Mouse (Mus musculus) C2C12 (cell line): ENCODE results near the gene Kdm2b. TPM values are rescaled to one million over a fixed set of nuclear protein-coding genes. Genes with fewer than 3 reads are reported as not detected.

Experiments used
- H3K27me3 ChIP-seq: one replicate; pipeline ENCODE4 v1.6.1; 2011; ENCODE audit not compliant: control insufficient read depth, insufficient read depth, insufficient read length
- H3K36me3 ChIP-seq: one replicate; pipeline ENCODE4 v1.6.1; 2011; ENCODE audit not compliant: control insufficient read depth, insufficient read depth
- H3K4me3 ChIP-seq: one replicate; pipeline ENCODE4 v1.5.1; 2011; ENCODE audit warnings: mild to moderate bottlenecking, control low read depth; ENCODE audit not compliant: poor library complexity, insufficient read depth, severe bottlenecking
- H3K79me2 ChIP-seq: one replicate; pipeline ENCODE4 v1.6.1; 2011; ENCODE audit not compliant: control insufficient read depth, insufficient read depth
- H3K79me3 ChIP-seq: one replicate; pipeline ENCODE4 v1.6.1; 2011; ENCODE audit warnings: low read depth, control low read depth
- H3ac ChIP-seq: one replicate; pipeline ENCODE3; 2011; ENCODE audit warnings: low read depth; ENCODE audit not compliant: control insufficient read depth, insufficient read length
- CEBPB ChIP-seq: IDR thresholded peaks from one replicate; pipeline ENCODE4 v1.6.1; 2011; ENCODE audit warnings: low read depth, mild to moderate bottlenecking, control low read depth, moderate library complexity
- CTCF ChIP-seq: IDR thresholded peaks from one replicate; pipeline ENCODE4 v1.5.1; 2011; ENCODE audit not compliant: control insufficient read depth, insufficient read depth, insufficient read length
- FOSL1 ChIP-seq: IDR thresholded peaks from one replicate; pipeline ENCODE4 v1.8.0; 2011; ENCODE audit warnings: mild to moderate bottlenecking, low read length; ENCODE audit not compliant: poor library complexity, insufficient read depth, severe bottlenecking
- MAX ChIP-seq: IDR thresholded peaks from one replicate; pipeline ENCODE4 v1.6.1; 2011; ENCODE audit warnings: mild to moderate bottlenecking, control low read depth
- MYOD1 ChIP-seq: IDR thresholded peaks from one replicate; pipeline ENCODE4 v1.6.1; 2011; ENCODE audit warnings: low read depth; ENCODE audit not compliant: control insufficient read depth, insufficient read length
- MYOG ChIP-seq: IDR thresholded peaks from one replicate; pipeline ENCODE4 v1.6.1; 2011; ENCODE audit not compliant: control insufficient read depth, insufficient read length; ENCODE audit errors: extremely low read depth
- USF1 ChIP-seq: IDR thresholded peaks from one replicate; pipeline ENCODE4 v1.6.1; 2011; ENCODE audit warnings: low read depth, mild to moderate bottlenecking, control low read depth, moderate library complexity
- polyA plus RNA-seq: library from polyadenylated mRNA; unstranded; fragments of >200 nt; fragmentation: generic; extraction: Trizol; gene quantifications from one replicate; pipeline ENCODE4 v1.2.1, GENCODE M21; 2012; ENCODE audit warnings: missing spikeins

Kdm2b gene
- polyA plus RNA-seq, 1 experiment = 15.3 TPM

DNA sequence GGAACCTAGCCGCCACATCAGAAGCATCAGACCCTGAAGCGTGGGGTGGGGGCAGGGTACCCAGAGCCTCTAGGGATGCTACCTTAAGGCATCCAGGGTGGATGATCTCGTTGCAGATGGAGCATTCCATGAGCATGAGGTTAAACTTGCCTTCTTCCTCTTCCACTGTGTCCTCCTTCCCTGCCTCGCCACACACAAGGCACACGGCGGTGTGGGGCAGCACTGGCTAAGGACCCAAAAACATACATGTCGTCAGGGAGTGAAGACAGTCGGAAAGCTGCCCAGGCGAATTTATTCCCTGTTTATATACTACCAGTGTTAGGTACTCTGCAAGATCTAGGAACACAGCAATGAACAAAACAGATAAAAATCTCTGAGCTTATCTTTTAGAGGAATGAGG lies 106.4 kb downstream of the Kdm2b start:
- Histone ChIP-seq H3K4me3 (no peak overlapping the region), H3K27me3 (no peaks in the 10 kb centered on the region), H3K79me3 (peaks cover 3% of the 10 kb centered on the region), H3ac (no peak overlapping the region), H3K79me2 (peaks cover 6% of the 10 kb centered on the region), H3K36me3 (peaks cover 9% of the 10 kb centered on the region)
- TF ChIP-seq MYOD1 = no peak
- no peak for TF ChIP-seq MYOG
- no peak for TF ChIP-seq CTCF
- TF ChIP-seq CEBPB = no peak
- no peak for TF ChIP-seq FOSL1
- no peak for TF ChIP-seq USF1
- TF ChIP-seq MAX = no peak

DNA sequence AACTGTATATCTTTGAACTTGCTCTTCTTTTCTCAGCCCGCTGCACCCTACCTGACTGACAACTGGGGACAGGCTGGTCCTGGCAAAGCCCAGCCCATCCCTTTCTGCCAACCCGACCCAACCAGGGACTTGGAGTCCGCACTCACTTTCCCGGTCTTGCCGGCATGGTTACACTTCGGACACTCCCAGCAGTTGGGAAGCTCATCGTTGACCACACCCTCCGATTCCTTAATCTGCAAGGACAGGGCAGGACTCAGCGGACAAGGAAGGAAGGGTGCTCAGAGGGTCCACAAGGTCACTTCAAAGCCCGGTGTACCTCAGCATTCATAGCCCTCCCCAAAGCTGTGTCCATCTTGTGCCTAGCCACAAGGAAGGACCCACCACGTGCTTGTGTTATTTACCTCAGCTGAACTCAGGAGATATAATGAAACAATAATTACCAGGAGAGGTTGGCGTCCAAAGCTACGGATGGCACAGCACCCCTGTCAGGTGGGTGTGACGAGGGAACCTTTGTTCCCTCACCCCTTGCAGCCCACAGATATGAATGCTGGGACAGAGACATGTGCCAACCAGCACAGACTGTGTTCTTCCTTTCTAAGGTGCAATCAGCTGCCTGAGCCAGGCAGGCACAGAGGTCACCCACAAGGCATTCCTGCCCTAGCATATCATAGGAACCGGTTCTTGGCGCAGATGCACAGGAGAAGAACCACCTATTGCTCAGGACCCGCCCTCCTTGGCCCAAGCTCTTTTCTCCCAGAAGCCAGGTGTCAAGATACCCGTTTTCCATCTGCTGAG lies 107.2 kb downstream of the Kdm2b start:
- no peak for TF ChIP-seq MAX
- H3ac ChIP-seq = no peak overlapping the region
- no peak overlapping the region for H3K4me3 ChIP-seq
- no peaks in the 10 kb centered on the region for H3K27me3 ChIP-seq
- H3K79me2 ChIP-seq = peaks cover 6% of the 10 kb centered on the region
- peaks cover 3% of the 10 kb centered on the region for H3K79me3 ChIP-seq
- peaks cover 15% of the 10 kb centered on the region for H3K36me3 ChIP-seq

DNA sequence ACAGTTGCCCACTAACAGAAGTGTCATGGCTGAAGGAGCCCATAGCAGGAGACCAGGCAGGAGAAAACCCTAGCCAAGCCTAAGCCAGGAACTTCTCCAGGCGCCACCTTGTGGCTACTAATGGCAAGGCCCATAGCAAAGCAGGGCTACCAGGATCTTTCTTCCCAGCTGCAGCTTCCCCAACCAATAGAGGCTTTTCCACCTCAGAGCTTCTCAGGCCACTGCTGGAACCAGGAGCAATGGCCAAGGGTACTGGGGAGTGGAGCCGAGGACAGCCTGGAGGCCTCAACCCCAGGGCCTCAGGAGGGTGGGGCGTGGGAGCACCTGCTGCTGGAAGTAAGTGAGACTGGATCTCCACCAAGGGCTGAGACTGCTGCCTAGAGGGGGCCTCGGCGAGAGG lies 108.3 kb downstream of the Kdm2b start:
- TF ChIP-seq CTCF (peak; percentile 57), FOSL1 (no peak)
- H3K79me2 ChIP-seq = peaks cover 5% of the 10 kb centered on the region
- H3K36me3 ChIP-seq = peaks cover 15% of the 10 kb centered on the region
- peaks cover 3% of the 10 kb centered on the region for H3K79me3 ChIP-seq
- no peaks in the 10 kb centered on the region for H3K27me3 ChIP-seq
- H3K4me3 ChIP-seq = no peak overlapping the region
- no peak overlapping the region for H3ac ChIP-seq

DNA sequence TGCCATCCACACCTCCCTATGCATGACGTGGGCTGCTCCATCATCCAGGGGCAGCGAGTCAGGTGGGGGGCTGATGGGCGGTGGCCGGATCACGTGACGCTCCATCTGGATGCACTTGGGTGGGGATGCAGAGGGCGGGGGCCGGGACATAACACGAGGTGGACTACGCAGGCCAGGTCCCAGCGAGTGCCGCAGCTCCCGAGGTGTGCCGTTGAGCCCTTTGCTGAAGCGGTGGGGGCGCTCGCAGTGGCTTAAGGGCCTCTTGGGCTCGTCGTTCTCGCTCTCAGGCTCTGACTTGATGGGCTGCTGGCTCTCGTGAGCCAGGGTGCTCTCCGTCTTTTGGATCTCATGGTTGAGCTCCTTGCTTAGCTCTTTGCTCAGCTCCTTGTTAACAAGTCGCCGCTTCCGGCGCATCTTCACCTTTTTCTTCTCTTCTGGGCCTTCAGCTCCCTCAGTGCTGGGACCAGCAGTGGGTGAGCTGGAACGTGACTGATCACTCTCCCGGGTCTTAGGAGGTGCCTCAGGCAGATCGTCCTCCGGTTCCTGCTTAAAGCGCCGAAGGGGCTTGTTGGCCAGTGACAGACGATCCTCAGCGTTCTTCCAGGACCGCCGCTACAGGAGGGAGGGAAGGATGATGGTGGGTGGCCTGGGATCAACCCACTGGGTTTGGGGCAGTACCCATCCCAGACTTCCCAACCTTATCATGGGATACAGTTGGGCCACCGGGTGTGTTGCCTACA lies 109.2 kb downstream of the Kdm2b start:
- H3K4me3 ChIP-seq = no peak overlapping the region
- TF ChIP-seq CTCF (no peak), MYOG (no peak), MYOD1 (no peak), MAX (no peak), FOSL1 (no peak), CEBPB (no peak), USF1 (no peak)
- H3K36me3 ChIP-seq = peaks cover 24% of the 10 kb centered on the region

DNA sequence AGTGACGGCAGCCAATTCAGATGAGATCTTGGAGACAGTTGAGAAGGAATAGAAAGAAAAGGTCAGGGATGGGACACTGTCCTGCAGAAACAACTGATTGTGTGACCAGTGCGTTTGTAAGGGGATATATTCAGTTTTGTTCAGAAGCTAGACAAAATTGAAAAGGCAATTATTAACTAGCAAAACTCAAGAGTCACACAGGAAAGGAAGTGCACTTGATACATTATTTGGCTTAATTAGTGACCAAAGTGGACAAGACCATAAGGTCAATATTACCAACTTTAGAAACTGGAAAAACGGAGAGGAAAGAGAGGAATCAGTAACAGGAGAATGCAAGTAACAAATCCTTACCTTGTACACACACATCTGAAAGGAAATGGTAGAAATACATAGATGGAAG lies 113.0 kb downstream of the Kdm2b start:
- H3K27me3 ChIP-seq = no peaks in the 10 kb centered on the region
- H3K4me3 ChIP-seq = no peak overlapping the region
- no peaks in the 10 kb centered on the region for H3K79me3 ChIP-seq
- H3K79me2 ChIP-seq = no peaks in the 10 kb centered on the region
- no peak overlapping the region for H3ac ChIP-seq
- TF ChIP-seq MYOD1 = no peak
- TF ChIP-seq USF1 = no peak
- TF ChIP-seq FOSL1 = no peak
- no peak for TF ChIP-seq MAX
- H3K36me3 ChIP-seq = peaks cover 45% of the 10 kb centered on the region

More for the DNA sequence above, 109.2 kb downstream of the Kdm2b start:
- Histone ChIP-seq H3K79me3 (no peaks in the 10 kb centered on the region), H3K79me2 (no peaks in the 10 kb centered on the region), H3K27me3 (no peaks in the 10 kb centered on the region), H3ac (no peak overlapping the region)

DNA sequence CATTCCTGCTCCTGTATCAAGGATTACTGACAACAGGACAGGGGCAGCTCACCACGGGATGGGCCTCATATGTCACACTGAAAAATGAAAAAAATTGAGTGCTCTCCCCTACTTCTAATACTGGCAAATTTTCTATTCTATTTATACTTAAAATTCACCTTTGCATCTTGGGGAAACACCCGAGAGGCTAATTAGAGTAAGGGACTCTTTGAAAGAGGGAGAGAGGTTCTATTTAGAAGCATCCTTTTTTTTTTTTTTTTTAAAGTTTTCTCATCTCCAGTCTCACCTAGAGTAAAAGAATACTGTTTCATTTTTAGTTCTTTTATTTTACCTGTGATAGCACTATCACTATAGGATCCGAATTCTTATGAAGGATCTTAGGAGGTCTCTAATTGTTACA lies 115.3 kb downstream of the Kdm2b start:
- no peak for TF ChIP-seq USF1
- no peak for TF ChIP-seq FOSL1
- no peak for TF ChIP-seq CEBPB
- no peak for TF ChIP-seq MAX
- no peak for TF ChIP-seq MYOD1
- no peak for TF ChIP-seq CTCF
- TF ChIP-seq MYOG = no peak
- H3ac ChIP-seq = no peak overlapping the region
- peaks cover 48% of the 10 kb centered on the region for H3K36me3 ChIP-seq
- no peak overlapping the region for H3K4me3 ChIP-seq
- no peaks in the 10 kb centered on the region for H3K79me2 ChIP-seq
- H3K27me3 ChIP-seq = no peaks in the 10 kb centered on the region
- no peaks in the 10 kb centered on the region for H3K79me3 ChIP-seq
